Mouse (Mus musculus) heart, embryonic 14.5 days (tissue): ENCODE data around the gene F13a1. TPM values are rescaled to one million over a fixed set of nuclear protein-coding genes. Genes with fewer than 3 reads are reported as not detected.

Source experiments
- ATAC-seq: fragments of 200-750 bp; cut with Nextera tagmentation; 2 replicates; pipeline ENCODE4 v1.8.0; 2017; ENCODE audit warnings: low read depth, moderate TSS enrichment; ENCODE audit not compliant: insufficient number of reproducible peaks, insufficient read depth, low FRiP score
- H3K27ac ChIP-seq, 2 experiments: fragments of 200-500 bp in 1 of 2; fragments of 300-500 bp in 1 of 2; sonication (generic) in 1 of 2; replicated peaks in 1 of 2; 2 replicates each; pipeline ENCODE4 v1.5.1; 2012 to 2014; ENCODE audit warnings: low read depth in 2 of 2, low read length in 2 of 2, control low read depth in 1 of 2, mild to moderate bottlenecking in 1 of 2, mixed read lengths in 1 of 2; ENCODE audit not compliant: control insufficient read depth in 1 of 2, insufficient read depth in 1 of 2
- H3K27me3 ChIP-seq: fragments of 300-500 bp; sonication (generic); 2 replicates; pipeline ENCODE4 v1.6.1; 2014; ENCODE audit warnings: mild to moderate bottlenecking, low read length, control low read depth; ENCODE audit not compliant: control insufficient read depth, insufficient read depth
- H3K36me3 ChIP-seq: fragments of 300-500 bp; sonication (generic); 2 replicates; pipeline ENCODE4 v1.6.1; 2014; ENCODE audit warnings: mild to moderate bottlenecking, control low read depth, low read length, mixed read lengths; ENCODE audit not compliant: control insufficient read depth, insufficient read depth
- H3K4me1 ChIP-seq, 2 experiments: fragments of 200-500 bp in 1 of 2; fragments of 300-500 bp in 1 of 2; sonication (generic) in 1 of 2; 2 replicates each; pipeline ENCODE4 v1.6.1; 2012 to 2014; ENCODE audit warnings: low read length in 2 of 2, control low read depth in 1 of 2, mixed read lengths in 1 of 2; ENCODE audit not compliant: control insufficient read depth in 2 of 2, insufficient read depth in 2 of 2
- H3K4me2 ChIP-seq: fragments of 300-500 bp; sonication (generic); 2 replicates; pipeline ENCODE4 v1.6.1; 2014; ENCODE audit warnings: mild to moderate bottlenecking, low read length
- H3K4me3 ChIP-seq, 2 experiments: fragments of 200-500 bp in 1 of 2; fragments of 300-500 bp in 1 of 2; sonication (generic) in 1 of 2; 2 replicates each; pipeline ENCODE4 v1.5.1; 2012 to 2014; ENCODE audit warnings: low read length in 2 of 2, mild to moderate bottlenecking in 2 of 2, control low read depth in 1 of 2, low read depth in 1 of 2, moderate library complexity in 1 of 2; ENCODE audit not compliant: control insufficient read depth in 1 of 2, insufficient read depth in 1 of 2
- H3K9ac ChIP-seq: fragments of 300-500 bp; sonication (generic); 2 replicates; pipeline ENCODE4 v1.6.1; 2014; ENCODE audit warnings: mild to moderate bottlenecking, low read length
- H3K9me3 ChIP-seq: fragments of 300-500 bp; sonication (generic); 2 replicates; pipeline ENCODE4 v1.6.1; 2016; ENCODE audit warnings: low read length, control low read depth; ENCODE audit not compliant: control insufficient read depth
- WGBS: fragments of 180-500 bp; shearing (Covaris S2); extraction: QIAGEN DNeasy Blood & Tissue Kit; methylation state at CpG from one replicate; pipeline ENCODE4 v1.1.7; 2014; 5-methylcytosine and 5-hydroxymethylcytosine counted together
- polyA plus RNA-seq: library from polyadenylated mRNA; unstranded; fragments of >200 nt; fragmentation: Nextera tagmentation; extraction: Ambion mirVana; gene quantifications from 2 replicates; pipeline ENCODE4 v1.2.1, GENCODE M21; 2014

Gene F13a1
- polyA plus RNA-seq, result 4.7 and 6.4 TPM in 2 replicates

DNA sequence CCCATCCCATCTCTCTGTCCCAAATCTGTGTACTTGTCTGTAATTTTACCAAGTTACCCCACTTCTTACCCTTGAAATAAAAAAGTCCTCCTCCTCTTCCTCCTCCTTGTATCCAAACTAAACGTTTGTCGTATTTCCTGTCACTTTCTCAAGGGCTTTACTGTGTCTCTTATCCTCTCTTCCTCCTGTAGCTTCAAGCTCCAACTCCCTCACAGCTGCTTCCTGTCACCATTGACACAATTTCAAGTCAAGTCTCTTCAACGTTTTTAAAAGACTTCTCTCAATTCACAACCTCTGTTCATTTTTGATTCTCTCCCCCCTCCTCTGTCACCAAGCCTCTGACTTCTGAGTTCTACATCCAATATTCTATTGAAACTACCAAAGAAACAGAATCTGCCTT lies at the start of gene F13a1:
Gene F13a1 (minus strand): TSS at position 119 of the 400 bp plus-strand sequence.
- Histone ChIP-seq H3K36me3 (no peaks in the 10 kb centered on the region), H3K27me3 (no peaks in the 10 kb centered on the region), H3K4me3 (no peak within 1 kb of the TSS), H3K9me3 (no peaks in the 10 kb centered on the region), H3K27ac (no peak within 1 kb of the TSS), H3K4me1 (no peaks in the 10 kb centered on the region), H3K4me2 (no peak within 1 kb of the TSS), H3K9ac (no peak within 1 kb of the TSS)
- WGBS, result 32% methylated on average over 3 of the region's 3 CpGs
- ATAC-seq, result no peak

DNA sequence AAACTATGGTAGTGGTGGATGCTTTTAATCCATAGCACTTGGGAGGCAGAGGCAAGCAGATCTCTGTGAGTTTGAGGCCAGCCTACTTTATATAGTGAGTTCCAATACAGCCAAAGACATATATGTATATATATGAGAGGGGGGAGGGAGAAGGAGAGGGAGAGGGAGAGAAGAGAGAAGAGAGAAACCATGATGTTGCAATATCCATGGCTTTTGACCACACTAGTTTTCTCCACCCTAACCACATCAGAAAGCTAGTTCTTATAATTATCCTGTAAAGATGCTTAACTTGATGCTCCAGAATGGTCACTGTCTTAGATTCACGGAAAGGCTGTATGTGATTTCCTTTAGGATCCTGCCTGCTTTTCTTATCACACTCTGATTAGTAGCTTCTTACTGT lies 41.6 kb upstream of the F13a1 start:
- Histone ChIP-seq H3K36me3 (no peaks in the 10 kb centered on the region), H3K4me3 (no peak overlapping the region), H3K27me3 (no peaks in the 10 kb centered on the region), H3K9ac (no peak overlapping the region), H3K27ac (no peak overlapping the region), H3K4me1 (no peaks in the 10 kb centered on the region), H3K4me2 (no peak overlapping the region), H3K9me3 (no peaks in the 10 kb centered on the region)
- WGBS, result 67% methylated on average over 1 of the region's 1 CpGs
- no peak for ATAC-seq

DNA sequence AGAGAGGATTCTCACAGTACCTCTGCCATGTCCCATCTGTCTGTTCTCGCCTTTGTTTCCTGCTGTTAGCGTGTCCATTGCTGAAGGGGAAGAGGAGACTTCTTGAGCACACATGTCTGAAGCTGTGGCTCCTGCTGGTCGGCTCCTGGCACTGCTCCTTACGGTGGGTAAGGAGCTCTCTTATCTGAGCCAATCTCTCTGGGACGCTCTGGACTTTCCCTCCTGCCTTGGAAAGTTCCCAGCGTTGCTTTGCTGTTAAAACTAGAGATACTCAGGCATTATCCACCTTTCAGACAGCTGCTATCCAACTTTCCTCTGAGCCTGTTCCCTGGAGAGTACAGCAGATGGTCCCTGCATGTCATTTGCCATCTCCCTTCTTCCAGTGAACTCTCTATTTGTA lies 39.1 kb upstream of the F13a1 start:
- no peaks in the 10 kb centered on the region for H3K9me3 ChIP-seq
- 37% methylated on average over 6 of the region's 6 CpGs for WGBS
- H3K27ac ChIP-seq, result no peak overlapping the region
- ATAC-seq, result no peak
- no peak overlapping the region for H3K9ac ChIP-seq
- H3K4me1 ChIP-seq, result no peaks in the 10 kb centered on the region
- no peak overlapping the region for H3K4me2 ChIP-seq
- no peak overlapping the region for H3K4me3 ChIP-seq
- no peaks in the 10 kb centered on the region for H3K36me3 ChIP-seq
- no peaks in the 10 kb centered on the region for H3K27me3 ChIP-seq

DNA sequence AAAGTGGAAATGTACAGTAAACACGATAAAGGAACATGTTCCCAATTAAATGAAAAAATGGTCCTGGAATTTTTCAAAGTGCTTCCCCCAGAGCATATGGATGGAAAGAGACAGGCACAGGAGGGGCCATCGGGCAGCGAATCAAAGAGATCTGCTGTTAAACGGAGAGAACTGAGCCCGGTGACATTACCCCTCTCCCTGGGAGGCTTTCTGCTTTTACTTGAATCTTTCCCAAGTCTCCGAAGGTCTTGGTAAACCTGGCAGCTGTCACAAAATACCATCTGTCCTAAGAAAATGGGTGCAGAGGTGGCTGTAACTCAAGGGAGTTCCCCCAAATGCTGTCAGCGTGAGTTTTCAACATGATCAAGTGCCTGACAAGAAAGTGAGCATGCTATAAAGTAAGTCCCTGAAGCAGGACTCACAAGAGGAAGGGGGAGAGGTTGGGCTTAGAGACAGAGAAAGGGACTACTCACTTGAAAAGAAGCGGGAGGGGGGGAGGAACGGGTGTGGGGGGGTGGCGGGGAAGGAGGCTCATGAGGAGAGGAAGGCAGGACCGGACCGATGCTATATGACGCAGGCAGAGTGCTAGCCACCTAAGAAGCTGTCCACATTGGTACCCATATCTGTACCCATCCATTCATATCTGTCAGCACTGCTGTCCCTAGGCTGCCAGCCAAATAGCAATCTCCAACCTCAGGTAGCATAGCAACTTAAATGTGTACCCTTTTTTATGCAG lies 31.6 kb upstream of the F13a1 start:
- Histone ChIP-seq H3K4me1 (no peaks in the 10 kb centered on the region), H3K27ac (no peak overlapping the region), H3K9ac (no peak overlapping the region), H3K27me3 (no peaks in the 10 kb centered on the region), H3K36me3 (no peaks in the 10 kb centered on the region), H3K4me2 (no peak overlapping the region), H3K4me3 (no peak overlapping the region), H3K9me3 (no peaks in the 10 kb centered on the region)
- WGBS, result 61% methylated on average over 13 of the region's 13 CpGs
- ATAC-seq, result no peak

DNA sequence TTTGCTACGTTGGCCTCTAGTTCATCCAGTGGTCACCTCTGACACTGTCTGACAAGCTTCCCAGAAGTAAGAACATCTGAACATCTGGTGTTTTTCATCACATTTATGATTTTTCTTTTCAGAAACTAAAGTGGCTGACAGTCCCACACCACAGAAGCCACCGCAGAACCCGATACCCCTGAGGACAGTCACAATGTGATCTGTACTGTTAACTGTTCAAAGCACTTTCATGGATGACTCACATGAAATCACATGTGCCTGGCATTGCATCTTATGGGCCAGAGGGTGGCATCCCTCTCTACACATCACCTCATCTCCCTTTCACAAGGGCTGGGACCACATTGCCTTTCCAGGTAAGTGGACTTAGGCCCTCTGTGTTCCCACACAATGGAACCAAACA lies 21.3 kb upstream of the F13a1 start:
- no peak for ATAC-seq
- H3K9me3 ChIP-seq, result no peaks in the 10 kb centered on the region
- H3K36me3 ChIP-seq, result no peaks in the 10 kb centered on the region
- H3K4me3 ChIP-seq, result no peak overlapping the region
- no peaks in the 10 kb centered on the region for H3K4me1 ChIP-seq
- H3K9ac ChIP-seq, result no peak overlapping the region
- WGBS, result 67% methylated on average over 3 of the region's 3 CpGs
- no peaks in the 10 kb centered on the region for H3K27me3 ChIP-seq
- no peak overlapping the region for H3K27ac ChIP-seq
- no peak overlapping the region for H3K4me2 ChIP-seq

DNA sequence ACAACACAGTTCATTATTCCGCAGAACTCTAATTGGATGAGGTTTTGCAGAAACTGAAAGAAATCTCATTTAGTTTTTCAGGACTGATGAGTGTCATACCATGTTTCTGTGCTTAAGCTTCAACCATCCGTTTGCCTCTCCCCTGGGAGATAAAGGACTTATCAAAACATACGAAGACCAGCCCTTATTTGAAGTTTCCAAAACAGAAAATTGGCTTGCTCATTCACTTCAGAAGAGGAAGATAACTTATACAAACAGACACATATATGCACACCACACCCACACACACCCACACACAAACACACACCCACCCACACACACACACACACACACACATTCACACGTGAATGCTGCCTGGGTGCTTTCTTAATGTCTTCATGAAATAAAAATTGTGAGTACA lies 20.8 kb upstream of the F13a1 start:
- ATAC-seq, result no peak

DNA sequence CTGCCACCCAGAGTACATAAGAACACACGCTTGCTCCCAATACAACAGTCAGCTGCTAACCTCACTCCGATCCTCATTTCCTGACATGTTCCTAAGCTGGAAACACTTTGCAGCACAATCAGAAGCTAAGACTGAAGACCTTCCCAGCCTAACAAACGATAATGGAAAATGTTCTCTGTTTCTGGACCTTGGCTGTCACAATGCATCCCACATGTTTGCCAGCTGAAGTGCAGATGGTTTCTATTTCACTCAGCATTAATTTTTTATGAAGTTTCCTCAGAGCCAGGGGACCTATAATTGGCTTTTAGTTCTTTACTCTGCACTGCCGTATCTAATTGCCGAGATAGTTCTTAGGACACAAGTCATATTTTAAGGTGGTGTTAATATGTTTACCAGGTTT lies 10.8 kb upstream of the F13a1 start:
- Histone ChIP-seq H3K27ac (no peak overlapping the region), H3K36me3 (no peaks in the 10 kb centered on the region), H3K9ac (no peak overlapping the region), H3K4me2 (no peak overlapping the region), H3K4me3 (no peak overlapping the region), H3K4me1 (peaks cover 5% of the 10 kb centered on the region in 2 experiments; a peak in 2 of 4 replicates), H3K27me3 (no peaks in the 10 kb centered on the region), H3K9me3 (no peaks in the 10 kb centered on the region)
- ATAC-seq, result no peak
- WGBS, result 74% methylated on average over 5 of the region's 5 CpGs

More for the DNA sequence above, 20.8 kb upstream of the F13a1 start:
- H3K4me2 ChIP-seq, result no peak overlapping the region
- no peaks in the 10 kb centered on the region for H3K27me3 ChIP-seq
- no peaks in the 10 kb centered on the region for H3K9me3 ChIP-seq
- no peaks in the 10 kb centered on the region for H3K4me1 ChIP-seq
- H3K4me3 ChIP-seq, result no peak overlapping the region
- no peak overlapping the region for H3K9ac ChIP-seq
- H3K36me3 ChIP-seq, result no peaks in the 10 kb centered on the region
- H3K27ac ChIP-seq, result no peak overlapping the region
- 47% methylated on average over 4 of the region's 4 CpGs for WGBS

DNA sequence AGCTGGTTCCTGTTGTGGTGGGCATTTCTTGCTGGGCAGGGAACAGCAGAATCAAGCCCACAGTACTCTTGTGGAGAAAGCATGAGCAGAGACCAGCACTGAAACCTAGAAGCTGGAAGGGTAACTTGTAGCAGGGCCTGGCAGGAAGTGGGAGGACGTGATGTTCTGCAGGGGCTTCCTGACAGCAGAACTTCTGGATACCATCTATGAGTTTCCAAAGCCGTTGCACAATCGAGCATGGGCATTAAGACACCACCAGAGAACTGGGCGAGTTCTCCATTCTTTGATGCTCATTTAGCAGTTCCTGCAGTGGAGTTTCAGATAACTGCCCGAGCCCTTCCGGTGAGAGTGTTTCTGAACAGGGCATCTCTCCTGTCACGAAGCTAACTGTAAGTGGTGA lies 6.6 kb upstream of the F13a1 start:
- Histone ChIP-seq H3K4me2 (no peak overlapping the region), H3K27ac (0 out of 4 replicates have a peak overlapping the region, but pooled peaks of 1 of the 2 experiments have one; percentile 9), H3K9ac (no peak overlapping the region), H3K9me3 (no peaks in the 10 kb centered on the region), H3K4me3 (no peak overlapping the region), H3K27me3 (no peaks in the 10 kb centered on the region), H3K36me3 (no peaks in the 10 kb centered on the region), H3K4me1 (peaks cover 5% of the 10 kb centered on the region in 2 experiments; a peak in 2 of 4 replicates)
- ATAC-seq, result no peak
- 48% methylated on average over 7 of the region's 7 CpGs for WGBS
